Mouse (Mus musculus): Measurements from ENCODE around the gene Cops3.

- no peak for TF ChIP-seq CTCF (IDR thresholded peaks at IDR 0.05)
- TF ChIP-seq EP300 (IDR thresholded peaks at IDR 0.05): no peak
Measured at GRCm38 (mm10) chr11:59778874-59779223, 60.8 kb downstream of the Cops3 start.

All from lung, postnatal 0 days (tissue).